Mouse (Mus musculus) left cerebral cortex, adult 18-20 months (tissue): Measurements from ENCODE around the gene Gm10428. TPM values are rescaled to one million over a fixed set of nuclear protein-coding genes. Genes with fewer than 3 reads are reported as not detected.
"Not testable (repeated sequence)": the region's sequence is repeated elsewhere in the genome, so short reads cannot be mapped to it uniquely, and the experiment has no call there.

Experiments used
- DNase-seq, 2 experiments: peaks; one replicate each; pipeline ENCODE4 v3.0.0; 2021 to 2022; ENCODE audit warnings: low spot score in 2 of 2, mixed read lengths in 1 of 2
- long read RNA-seq, 2 experiments: library from polyadenylated mRNA; stranded (forward); transcript quantifications; one replicate each; pipeline ENCODE4 v2.0.0; 2021
- total RNA-seq, 2 experiments: library from RNA; stranded (reverse); gene quantifications; 2 replicates each; pipeline ENCODE4 v1.2.3; 2021

Gene Gm10428
- not detected for total RNA-seq
- long read RNA-seq, experiment 1 = 0 reads
- long read RNA-seq, experiment 2 = 0 reads

GRCm38 (mm10) chr11:62752780-62753179, at the start of gene Gm10428:
TSS of gene Gm10428 (plus strand) at chr11:62753100.
- DNase-seq = no peak

- no peak for DNase-seq
Observed at GRCm38 (mm10) chr11:62706141-62706540, 46.8 kb upstream of the Gm10428 start.

DNA sequence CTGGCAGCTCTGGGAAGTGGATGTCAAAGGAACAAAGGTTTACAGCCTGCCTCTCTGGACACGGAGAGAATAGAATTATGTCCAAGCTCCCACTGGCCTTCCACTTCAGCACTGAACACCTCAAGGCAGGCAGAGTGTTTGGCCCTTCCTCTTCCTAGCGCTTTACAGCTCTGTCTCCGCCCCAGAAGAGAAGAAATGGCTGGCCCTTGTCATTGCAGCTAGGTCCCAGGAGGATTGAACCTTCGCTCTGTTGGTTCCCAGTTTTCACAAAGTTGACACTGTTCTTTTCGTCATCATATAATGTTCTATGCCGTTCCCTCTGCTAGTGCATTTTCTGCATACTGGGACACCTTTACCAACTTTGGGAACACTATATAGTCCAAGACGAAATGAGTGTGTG, 44.6 kb upstream of the Gm10428 start:
- DNase-seq = no peak

- DNase-seq = no peak
Observed at GRCm38 (mm10) chr11:62710657-62711056, 42.2 kb upstream of the Gm10428 start.

DNA sequence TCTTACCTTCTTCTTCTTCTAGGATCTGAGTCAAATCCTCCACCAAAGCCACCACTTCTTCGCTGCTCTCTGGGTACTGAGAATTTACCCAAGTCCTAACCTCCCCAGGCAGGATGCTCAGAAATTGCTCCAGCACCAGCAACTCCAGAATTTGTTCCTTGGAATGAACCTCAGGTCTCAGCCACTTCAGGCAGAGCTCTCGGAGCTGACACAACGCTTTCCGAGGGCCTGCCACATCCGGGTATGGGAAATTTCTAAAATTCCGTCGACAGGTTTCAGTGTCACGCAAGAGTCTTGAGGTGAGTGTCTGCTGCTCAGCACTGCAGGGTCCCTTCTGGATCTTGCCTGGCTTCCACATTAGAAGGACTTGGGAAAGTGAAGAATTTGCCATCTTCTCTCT, 24.6 kb upstream of the Gm10428 start:
- no peak for DNase-seq

DNA sequence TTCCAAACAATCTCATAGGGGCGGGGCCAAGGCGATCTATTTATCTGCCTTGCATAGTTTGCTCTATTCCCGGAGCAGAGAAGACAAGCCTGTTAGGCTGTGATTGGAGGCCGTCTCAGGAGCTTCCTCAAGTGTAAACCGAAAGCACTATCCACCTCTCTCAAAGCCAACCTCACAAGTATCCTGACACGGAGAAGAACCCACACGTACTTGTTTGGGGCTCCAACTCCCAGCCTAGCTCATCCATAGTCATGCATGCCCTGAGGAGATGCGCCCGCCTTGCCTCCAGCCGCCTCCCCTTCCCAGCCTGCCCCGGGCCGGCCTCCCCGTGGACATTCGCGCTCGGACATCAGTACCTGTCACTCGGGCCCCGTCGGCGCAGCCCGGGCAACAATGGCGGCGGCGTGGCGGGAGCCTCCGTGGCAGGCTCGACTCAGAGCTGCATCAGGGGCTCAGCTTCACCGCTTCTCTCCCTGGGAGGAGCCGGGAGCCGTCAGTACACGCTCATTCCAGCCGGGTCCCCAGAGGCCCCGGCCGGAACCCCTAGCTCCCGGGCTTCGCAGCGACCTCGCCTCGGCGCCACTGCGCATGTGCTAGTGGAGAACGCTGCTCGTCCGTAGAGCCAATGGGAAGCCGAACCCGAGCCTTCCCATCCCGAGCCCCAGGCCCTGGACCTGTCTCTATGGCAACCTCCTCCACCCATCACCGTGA, 21.4 kb upstream of the Gm10428 start, which contains the start of gene Zfp287:
TSS of gene Zfp287 (minus strand) at position 595 of the 711 bp plus-strand sequence.
- peak; percentile 89 to 93 for DNase-seq

- no peak for DNase-seq
Observed at GRCm38 (mm10) chr11:62732022-62732387, 20.9 kb upstream of the Gm10428 start.

GRCm38 (mm10) chr11:62732665-62733064, 20.2 kb upstream of the Gm10428 start:
- DNase-seq = no peak

DNA sequence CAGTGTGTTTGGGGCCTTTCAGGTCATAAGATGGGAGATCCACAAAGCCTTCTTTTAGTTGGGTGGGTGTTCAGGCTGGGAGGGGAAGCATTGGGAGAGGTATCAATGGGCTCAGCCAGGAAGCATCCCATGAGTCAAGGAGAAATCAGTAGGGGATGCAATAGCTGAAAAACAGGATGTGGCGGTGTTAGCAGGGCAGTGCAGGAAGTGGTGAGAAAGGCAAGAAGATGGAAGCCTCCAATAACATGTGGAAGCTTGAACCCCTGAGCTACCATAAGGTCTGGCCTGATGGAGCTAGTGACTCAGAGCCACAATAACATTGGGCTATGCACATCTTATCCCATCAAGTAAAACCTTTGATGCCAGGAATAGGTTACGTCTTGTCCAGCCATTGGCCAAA, 11.7 kb upstream of the Gm10428 start:
- DNase-seq = no peak

DNA sequence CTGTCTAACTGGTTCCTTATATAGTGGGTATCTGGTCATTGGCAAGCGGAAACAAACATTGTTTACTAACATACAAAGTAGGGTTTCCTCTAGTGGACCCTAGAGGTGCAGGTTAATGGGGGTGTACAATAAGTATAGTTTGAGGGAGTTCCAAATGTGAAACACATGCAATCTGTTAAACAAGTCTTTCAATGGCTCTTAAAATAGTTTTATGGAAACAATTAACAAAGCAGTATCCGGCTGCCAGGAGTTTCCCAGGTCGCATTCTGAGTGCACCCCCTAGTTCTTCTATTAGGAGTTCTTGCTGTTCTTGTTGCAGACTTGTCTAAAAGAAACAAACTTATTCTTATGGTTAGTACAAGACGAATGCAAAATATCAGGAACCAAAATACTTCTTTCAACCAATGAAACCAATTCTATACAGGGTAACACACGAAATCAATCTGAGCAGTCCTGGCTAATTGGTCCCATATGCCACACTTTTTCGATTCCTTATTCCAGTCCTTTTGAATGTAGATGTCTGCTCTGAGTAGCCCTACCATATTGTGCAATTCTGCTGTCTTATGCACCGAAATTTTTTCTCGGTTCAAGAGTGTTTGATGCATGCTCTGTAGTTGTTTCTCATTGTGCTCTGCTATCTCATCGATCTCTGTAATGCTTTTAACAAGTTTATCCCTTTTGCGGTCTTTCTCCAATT, 10.5 kb upstream of the Gm10428 start:
- DNase-seq = no peak

- peak; percentile 74 to 78 for DNase-seq
Observed at GRCm38 (mm10) chr11:62744103-62744502, 8.8 kb upstream of the Gm10428 start.

GRCm38 (mm10) chr11:62746001-62746533, 6.8 kb upstream of the Gm10428 start:
- peak; percentile 72 to 81 for DNase-seq

GRCm38 (mm10) chr11:62747227-62747626, 5.7 kb upstream of the Gm10428 start:
- DNase-seq = no peak

DNA sequence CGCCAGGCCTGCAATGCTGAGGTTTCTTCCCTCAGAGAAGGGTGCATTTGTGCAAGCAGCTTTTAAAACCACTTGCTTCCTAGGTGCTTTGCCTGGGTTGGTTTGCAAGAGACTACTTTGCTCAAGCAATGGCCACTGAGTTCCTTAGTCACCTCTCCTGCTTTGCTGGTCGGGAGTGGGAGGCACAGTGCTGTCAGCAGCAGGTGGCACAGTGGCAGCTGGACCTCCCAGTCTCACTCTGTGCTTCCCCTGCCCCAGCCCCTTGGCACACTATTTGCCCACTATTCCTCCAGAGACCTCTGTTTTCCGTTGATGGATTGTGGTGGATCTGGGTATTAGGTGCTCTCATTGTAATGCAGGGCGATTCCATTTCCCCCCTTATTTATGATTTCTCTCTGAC, 4.8 kb upstream of the Gm10428 start:
- DNase-seq = no peak

- DNase-seq = not testable (repeated sequence)
Observed at GRCm38 (mm10) chr11:62749445-62749844, 3.5 kb upstream of the Gm10428 start.

DNA sequence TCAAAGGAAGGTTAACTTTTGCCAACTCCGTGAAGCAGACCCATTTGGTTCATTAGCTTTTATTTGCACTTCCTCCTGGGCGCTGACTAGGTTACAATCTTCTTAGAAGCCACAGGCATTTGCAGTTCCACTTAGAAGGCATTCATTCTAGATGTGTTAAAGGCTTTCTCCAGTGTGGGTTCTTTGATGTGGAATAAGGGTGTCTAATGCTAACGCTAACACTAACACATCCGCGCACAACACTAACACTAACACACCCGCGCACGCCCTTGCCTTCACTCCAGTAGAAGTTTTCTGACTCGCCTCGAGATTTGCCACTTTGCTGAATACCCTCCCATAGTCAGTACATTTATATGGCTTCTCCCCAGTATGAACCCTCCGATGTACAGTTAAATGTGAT, 709 bp upstream of the Gm10428 start:
- DNase-seq = no peak

GRCm38 (mm10) chr11:62756456-62757142, 3.7 kb downstream of the Gm10428 start:
- DNase-seq = peak; percentile 88 to 90

- no peak for DNase-seq
Observed at GRCm38 (mm10) chr11:62757143-62757507, 4.2 kb downstream of the Gm10428 start.

GRCm38 (mm10) chr11:62757906-62758305, 5.0 kb downstream of the Gm10428 start:
- no peak for DNase-seq

- DNase-seq = no peak
Observed at GRCm38 (mm10) chr11:62758491-62758890, 5.6 kb downstream of the Gm10428 start.

- DNase-seq = no peak
Observed at GRCm38 (mm10) chr11:62760755-62761457, 8.0 kb downstream of the Gm10428 start.
